Mouse (Mus musculus) olfactory bulb, adult 2 months (tissue): ENCODE results near the gene Gabpa.

Source experiments
- CTCF ChIP-seq: fragments of 200-500 bp; IDR thresholded peaks from 2 replicates; pipeline ENCODE4 v1.5.1; 2012; ENCODE audit warnings: low read depth, mild to moderate bottlenecking, low read length, moderate library complexity; ENCODE audit not compliant: insufficient read depth
- POLR2A ChIP-seq: fragments of 200-500 bp; IDR thresholded peaks from 2 replicates; pipeline ENCODE4 v1.6.1; 2012; ENCODE audit warnings: mild to moderate bottlenecking, low read depth, low read length, moderate library complexity; ENCODE audit not compliant: insufficient read depth

- no peak for TF ChIP-seq POLR2A
- TF ChIP-seq CTCF = no peak
Measured at GRCm38 (mm10) chr16:84881754-84882321, 47.1 kb downstream of the Gabpa start.
